Mouse (Mus musculus): ENCODE results near the gene Rbbp8nl.
A peak's percentile ranks its signal among the peaks of the same experiment; 100 is the strongest.

Rbbp8nl gene

DNA sequence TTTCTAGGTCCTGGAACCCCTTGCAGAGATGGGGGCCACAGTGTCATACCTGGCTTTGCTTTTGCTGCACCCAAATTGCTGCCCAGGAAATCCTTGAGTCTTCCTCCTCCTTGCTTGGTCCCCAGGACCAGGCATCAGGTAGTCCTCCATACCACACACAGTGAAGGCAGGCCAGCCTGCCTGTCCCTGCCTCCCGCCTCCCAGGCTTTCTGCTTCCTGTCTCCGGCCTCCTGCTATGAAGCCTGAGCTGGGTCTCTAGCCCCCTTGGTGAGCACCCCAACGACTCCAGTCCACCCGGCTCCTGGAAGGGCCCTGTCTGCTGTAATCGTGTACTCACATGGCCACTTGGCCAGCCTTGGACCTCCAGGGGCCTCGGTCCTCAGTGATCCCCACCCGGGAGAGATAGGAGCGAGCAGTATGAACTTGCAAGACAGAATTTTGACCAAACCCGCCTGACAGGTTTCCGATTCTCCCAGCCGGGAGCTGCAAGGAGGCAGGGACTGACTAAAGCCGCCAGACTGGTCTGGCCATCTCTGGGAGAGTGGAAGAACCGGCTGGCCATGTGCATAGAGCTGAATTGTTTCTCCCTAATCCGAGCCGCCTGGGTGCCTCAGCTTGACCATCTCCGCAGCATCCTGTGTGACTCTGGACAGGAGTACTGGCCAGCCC is at the start of gene Rbbp8nl:
Rbbp8nl (minus strand) TSS at position 440 of the 669 bp plus-strand sequence.
- no peak for DNase-seq

DNA sequence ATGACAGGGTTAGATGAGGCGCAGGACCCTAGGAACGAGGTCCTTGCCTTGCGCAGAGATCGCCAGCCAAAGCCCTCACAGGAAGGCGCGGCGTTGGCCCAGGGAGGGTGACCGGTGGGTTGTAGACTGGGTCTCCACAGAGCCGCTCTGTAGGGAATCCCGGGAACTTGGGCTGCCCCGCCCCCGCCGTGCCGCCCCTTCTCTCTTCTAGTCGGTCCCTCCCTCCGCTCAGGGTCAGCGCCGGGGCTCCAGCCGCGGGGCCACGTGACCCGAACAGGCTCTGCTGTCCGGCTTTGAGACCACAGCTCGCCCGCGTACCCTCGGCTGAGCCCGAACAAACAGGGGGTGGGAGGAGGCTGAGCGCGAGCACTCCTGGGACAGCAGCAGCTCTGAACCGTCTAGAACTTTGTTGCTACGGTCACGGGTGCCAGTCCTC is 44.9 kb upstream of the Rbbp8nl start, which contains the start of gene Gata5:
Gata5 (minus strand) TSS at position 149 of the 436 bp plus-strand sequence.
- DNase-seq, result no peak

DNA sequence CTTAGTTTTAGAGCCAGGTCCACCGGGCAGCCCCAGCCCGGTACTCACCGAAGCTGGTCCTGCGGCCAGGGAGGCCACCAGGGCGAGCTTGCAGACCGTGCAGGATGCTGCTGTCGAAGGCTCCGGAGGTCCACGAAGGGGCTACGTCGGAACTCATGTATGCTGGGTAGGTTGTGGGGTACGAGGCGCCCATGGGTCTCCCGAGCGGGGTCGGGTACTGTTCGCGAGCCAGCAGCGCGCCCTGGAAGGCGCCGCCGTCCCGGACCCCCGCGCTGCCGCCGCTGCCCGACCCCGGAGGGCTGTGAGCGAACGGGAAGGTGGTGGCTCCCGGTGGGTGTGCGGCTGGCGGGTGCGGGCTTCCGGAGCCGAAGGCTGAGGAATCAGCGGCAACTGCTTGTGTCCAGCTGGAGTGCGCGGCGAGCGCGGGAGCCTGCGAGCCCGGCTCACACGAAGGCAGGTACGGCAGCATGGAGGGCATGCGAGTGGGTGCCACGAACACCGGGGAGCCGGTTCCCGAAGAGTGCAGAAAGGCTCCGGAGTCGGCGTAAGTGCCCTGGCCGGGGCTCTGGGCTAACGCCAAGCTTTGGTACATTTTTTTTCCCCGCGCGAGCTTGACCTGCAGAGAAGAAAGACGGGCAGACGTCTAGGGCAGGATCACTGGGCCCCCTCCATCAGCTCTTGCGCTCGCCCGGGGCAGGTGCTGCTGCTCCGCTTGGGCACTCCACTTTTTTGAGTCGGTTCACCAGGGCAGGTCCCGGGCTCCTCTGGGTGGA is 44.3 kb upstream of the Rbbp8nl start:
- peak; percentile 12 for DNase-seq

DNA sequence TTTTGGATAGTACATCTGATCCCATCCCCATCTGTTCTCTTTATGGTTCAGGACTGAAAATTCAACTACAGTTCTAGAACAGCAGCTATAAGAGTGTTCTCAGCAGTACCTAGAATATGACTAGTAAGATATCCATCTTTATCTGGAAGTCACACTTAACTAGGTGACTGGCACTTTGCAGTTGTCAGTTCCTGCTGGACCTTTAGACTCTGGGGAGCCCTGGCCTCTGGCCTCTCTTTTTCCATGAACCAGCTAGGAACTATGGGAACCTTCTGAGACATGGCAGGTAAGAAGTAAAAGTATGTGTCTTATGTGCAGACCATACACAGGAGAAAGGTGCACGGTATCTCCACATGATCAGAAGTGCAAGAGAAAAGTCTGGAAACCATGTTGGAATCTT is 39.8 kb upstream of the Rbbp8nl start:
- no peak for DNase-seq

DNA sequence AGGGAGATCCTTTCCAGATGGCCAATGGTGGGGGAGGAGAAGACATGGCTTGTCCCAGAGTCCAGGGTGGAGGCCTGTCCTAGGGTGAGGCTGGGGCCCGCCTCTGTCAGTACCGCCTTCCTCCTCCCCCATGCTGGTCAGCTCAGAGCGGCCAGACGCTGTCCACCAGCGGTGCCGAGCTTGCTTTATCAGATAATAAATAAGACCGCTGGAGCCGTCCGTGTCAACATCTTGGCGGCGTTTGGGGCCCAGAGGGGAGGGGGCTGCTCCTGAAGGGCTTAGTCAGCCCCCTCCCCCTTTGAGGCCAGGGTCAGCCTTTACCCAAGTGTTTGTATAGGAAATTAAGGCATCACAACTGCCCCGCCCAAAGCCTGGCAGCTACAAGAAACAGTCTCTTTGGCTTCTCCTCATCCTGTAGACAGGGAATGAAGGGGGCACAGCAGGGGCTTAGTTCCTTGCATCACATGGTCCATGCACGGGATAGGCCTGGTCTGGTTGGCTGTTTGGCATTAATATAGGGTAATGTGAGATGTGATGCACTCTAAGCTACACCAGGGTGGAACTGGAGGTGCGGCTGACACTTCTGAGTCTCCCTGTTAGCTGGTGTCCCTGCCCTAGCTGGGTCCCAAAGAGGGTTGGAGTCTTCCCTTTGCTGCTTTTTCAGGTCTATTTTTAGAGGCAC is 33.1 kb upstream of the Rbbp8nl start:
- DNase-seq, result no peak

DNA sequence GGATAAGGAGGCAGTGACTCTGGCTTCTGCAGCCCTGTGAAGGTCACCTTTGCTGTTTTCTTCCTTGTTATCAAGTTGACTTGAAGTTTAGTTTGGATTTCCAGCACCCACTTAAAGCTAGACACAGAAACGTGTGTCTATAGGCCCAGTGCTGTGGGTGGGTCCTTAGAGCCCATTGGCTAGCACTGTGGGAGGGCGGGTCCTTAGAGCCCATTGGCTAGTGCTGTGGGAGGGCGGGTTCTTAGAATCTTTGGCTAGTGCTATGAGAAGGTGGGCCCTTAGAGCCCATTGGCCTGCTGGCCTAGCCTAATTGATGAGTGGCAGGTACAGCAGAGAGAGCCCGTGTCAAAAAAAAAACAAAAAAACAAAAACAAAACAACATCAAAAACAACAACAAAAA is 30.5 kb upstream of the Rbbp8nl start:
- no peak for DNase-seq

DNA sequence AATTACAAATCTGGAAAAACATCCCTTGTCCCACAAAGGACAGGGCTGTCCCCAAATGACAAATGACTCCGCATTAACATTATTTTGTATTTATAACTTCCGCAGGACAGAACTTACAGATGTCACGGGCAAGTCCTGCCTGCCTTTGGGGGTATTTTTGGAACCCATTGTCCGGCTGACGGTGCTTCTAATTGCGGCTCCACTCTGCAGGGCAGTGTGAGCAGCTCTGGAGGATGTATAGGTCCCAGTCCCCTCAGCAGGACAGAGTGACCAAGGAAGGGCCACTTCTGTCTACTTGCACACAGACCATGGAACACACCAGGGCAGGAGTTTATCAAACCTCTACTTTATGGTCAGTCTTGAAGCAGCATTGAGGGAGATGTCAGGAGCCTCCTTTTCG is 27.9 kb upstream of the Rbbp8nl start:
- no peak for DNase-seq

DNA sequence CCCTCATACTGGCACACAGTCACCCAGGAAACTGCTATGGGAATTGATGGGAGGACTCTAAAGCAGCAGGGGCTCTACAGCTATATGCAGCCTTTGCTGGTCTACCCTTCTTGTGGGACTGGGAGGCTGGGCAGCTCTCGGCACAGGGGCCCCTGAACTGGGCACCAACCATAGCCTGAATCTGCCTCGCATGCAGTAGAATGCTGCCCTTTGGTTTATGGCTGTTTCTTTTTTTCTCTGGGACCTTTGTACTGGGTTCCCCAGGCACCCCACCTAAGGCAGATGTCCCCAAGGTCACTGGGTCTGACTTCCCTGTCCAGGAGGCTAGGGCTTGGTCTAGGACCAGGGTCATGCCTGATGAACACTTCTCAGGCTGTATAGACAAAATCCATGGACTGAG is 24.6 kb upstream of the Rbbp8nl start:
- no peak for DNase-seq

DNA sequence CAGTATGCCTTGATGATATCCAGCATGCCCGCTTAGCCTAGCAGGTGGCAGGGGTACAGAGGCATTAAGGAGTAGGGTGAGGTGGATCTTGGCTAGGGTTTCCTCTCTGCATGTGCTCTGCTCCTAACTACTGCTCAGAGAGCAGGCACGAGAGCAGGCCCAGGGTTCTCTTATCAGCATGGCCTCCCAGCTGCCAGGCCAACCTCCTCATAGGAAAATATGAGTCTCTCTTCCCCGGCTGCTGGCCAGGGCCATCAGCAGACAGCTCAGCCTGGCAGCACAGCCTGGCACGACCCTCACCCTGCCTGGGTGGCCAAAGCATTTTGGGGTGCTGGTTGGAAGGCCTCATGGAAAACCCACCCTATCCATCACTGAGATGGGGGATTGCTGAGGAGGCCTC is 21.5 kb upstream of the Rbbp8nl start:
- no peak for DNase-seq

DNA sequence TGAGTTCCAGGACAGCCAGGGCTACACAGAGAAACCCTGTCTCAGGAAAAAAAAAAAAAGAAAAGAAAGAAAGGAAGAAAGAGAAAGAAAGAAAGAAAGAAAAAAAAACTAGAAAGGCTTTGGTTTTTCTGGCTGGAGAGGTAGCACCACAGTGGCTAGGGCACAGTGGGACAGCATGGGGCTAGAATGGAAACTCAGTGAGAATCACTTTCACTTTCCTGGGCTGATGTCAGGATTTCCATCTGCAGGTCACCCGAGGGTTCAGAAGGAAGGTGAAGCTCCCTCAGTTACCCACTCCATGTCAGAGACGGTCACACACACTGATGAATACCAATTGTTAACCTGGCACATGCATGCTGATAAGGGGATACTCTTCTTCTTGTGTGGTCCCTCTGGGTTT is 18.0 kb upstream of the Rbbp8nl start:
- DNase-seq, result no peak

DNA sequence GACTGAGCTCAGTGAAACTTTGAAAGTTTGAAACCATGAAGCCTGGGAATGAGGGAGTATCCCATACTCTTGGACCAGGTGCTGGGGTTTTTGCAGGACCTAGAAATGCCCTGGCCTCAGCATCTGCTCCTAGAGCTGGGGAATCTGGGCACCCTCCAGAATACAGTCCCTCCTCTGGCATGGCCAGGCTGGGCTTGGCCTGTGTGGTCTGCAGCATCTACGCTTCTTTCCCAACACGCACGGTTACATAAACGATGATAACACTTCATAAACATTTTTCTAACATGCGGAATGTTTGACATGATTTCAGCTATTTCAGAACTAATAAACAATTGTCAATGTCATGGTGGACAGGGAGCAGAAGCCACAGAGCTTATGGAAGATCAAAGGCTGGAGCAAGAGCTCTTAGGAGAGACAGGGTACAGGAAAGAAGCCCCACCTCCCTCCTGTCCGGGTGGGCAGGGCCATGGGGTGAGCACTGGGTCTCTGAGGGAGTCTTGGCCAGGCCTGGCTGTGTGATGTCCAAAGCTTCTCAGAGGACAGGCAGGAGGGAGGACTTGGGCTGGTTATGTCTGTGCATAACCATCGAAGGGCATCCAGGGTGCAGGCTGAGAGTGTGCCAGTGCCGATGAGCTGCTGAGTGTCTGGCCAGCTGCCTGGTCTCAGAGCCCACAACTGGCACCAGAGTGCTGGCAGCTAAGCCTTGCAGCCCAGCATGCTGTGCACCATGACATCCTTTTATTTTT is 16.9 kb upstream of the Rbbp8nl start:
- DNase-seq, result peak; percentile 24

DNA sequence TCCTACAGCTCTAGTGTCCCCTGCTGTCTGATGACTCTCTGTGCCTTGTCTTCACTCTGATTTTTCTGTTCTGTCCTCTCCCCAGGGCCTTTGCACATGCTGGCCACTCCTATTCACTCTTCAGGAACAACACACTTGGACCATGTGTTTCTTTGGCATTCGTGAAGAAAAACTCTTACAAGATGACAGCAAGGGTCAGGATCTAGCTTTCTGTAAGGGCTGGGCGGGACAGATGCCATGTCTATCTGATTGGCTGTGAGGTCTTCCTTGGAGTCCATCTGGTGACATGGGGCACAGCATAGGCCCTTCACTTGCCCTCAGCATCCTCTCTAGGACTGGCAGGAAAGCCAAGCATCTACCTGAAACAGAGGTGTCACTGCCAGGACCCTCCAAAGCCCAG is 16.3 kb upstream of the Rbbp8nl start:
- DNase-seq, result no peak

DNA sequence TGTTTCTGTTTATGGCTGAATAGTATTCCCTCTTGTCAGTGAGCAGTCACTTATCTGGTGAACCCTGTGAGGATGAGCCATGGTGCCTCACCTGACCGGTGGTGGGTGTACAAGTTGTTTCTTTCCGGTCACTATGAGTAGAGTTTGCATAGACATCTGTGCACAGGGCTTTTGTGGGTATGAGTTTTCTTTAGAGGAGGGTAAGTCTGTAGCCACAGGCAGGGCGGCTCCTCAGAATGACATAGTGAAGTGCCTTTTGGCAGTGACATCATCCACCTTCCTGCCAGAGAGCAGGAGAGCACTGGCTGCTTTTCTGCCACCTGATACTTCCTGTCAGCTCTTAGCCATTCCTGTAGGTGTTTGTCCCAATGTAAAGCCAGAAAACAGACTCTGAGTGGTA is 15.8 kb upstream of the Rbbp8nl start:
- no peak for DNase-seq

DNA sequence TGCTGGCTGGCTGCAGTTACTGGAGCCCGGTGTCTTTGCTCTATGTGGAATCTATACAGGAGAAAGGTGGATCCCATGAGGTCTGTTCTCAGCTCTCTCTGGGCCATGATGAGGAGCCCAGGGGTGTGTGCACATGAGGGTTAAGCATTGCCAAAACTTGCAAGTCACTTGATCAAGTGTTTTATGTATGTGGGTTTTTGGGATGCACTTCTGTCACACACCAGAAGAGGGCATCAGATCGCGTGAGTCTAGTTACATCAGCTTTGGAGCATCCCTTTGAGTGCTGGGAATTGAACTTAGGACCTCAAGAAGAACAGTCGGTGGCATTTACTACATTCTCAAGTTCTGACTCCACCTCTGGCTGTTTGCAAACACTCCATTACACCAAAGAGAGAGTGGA is 14.9 kb upstream of the Rbbp8nl start:
- no peak for DNase-seq

DNA sequence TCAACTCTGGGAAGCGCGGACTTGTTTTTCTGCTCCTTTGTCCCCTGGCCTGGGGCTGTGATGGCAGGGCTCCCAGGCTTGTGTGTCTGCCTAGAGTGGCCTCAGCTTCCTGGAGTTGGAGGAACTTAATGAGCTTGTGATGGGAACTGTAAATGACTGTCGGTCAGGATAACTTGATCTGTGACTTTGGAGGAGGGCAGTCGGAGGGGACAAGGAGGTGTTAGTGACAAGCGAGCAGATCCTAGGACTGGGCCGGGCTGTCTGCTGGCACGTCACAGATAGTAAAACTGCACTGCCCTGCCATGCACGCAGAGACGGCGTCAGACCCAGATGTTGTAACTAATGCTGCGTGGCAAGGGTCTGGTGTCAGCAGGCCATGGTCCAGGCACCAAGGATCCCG is 13.8 kb upstream of the Rbbp8nl start:
- no peak for DNase-seq

DNA sequence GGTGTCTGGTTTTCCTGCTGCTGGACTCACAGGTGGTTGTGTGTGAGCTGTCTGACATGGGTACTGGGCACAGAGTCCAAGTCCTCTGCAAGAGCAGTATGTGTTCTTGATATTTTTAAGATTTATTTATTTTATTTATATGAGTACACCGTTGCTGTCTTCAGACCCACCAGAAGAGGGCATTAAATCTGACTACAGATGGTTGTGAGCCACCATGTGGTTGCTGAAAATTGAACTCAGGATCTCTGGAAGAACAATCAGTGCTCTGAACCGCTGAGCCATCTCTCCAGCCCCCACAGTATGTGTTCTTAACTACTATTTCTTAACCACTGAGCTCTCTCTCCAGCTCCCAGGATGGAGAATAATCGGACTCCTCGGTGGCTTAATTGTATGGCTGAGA is 12.5 kb upstream of the Rbbp8nl start:
- DNase-seq, result no peak

DNA sequence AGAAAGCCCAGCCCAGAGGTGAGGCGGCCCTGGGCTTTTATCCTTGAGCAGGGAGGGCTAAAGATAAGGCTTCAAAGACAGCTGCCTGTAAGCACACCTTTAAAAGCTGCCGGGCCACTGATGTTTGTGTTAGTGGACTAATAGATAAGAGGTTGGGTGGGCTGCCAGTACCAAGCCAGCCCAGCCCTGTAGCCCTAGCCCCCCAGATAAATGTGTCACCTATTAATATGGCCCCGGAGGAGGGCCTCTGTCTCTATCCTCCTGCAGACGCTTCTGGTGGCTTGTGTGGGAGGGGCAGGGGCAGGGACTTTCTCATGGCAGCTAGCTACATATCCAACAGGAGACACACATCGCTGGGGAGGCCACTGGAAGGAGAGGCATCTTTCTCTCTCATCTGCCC is 11.1 kb upstream of the Rbbp8nl start:
- no peak for DNase-seq

DNA sequence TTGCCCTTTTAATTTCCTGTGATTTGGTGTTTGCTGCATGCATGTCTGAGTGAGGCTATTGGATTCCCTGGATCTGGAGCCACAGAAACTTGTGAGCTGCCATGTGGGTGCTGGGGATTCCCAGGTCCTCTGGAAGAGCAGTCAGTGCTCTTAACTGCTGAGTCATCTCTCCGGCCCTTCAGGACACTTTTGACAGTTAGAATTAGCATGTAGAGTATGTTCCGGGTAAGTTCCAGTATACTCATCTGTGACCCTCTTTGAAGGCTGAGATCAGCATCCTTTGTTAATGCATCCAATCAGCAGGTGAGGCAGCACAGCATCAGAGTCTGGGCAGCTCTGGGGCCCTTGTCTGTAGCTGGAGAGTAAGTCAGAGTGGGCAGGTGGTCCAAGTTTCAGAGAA is 10.6 kb upstream of the Rbbp8nl start:
- DNase-seq, result no peak

DNA sequence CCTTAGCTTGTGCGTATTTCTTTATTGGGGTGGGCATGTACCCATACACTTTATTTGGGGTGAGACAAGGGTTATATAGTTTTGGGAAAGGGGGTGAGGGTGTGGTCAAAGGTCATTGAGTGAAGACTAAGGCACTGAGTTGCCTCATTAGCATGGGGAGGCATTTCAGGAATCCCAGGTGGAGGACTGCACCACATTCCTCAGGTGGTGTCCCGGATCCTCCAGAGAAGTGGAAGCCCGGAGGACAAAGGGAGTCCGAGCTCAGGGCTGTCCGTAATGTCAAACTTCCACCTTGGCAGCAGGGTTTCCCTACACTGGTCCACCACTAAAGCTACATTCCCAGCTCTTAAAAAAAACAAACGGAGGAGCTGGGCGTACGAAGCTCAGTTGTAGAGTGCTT is 3.2 kb upstream of the Rbbp8nl start:
- DNase-seq, result no peak

DNA sequence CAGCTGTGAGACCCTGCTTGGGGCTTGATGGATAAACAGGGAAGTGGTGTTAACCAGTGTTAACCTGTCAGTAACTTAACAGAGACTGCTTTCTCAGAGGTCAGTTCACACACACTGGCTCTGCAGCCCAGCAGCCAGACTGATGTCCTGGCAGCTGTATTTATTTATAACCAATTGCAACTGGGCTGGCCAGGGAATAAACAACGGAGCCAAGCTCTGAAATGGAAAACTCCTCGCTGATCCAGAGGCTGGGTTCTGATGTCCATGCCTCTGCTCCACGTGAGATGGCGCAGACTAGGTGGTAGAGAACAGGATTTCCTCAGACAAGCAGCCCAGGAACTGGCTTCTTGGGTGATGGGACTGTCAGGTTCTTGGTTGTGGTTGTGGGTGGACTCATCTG is 2.3 kb upstream of the Rbbp8nl start:
- no peak for DNase-seq

DNA sequence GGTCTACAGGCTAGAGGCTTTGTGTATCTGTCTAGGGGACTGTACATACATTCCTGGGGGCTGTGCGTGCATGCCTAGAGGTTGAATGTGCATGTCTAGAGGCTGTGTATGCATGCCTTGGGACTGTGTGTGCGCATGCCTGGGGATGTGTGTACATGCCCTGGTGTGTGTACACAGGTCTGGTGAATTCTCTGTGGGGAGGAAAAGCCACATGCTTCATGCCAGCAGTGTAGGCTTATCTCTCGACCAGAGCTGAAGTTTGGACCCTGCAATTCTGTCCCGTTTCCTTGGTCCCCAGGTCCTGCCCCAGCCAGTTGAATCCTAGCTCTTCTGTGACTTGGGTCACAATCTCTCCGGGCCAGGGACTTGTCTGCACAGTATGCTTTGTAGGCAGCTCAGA is 1.9 kb upstream of the Rbbp8nl start:
- no peak for DNase-seq

DNA sequence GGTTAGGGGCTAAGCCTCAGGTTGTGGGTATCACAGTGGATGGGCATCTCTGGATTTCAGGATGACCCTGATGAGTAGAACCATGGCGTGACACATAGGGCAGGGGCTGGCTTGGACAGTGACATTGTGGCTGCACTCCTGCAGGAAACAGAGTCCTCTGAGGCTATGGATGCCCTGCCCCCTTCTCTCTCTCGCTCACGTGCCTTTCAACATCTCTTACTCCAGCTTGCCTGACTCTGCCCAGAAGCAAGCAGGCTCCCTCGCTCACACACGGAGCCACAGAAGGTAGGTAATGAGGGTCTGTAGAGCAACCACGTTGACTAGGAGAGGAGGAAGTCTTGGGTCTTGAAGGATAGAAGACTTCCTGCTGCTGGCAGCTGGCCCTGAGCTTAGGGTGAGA is 824 bp upstream of the Rbbp8nl start:
- no peak for DNase-seq

DNA sequence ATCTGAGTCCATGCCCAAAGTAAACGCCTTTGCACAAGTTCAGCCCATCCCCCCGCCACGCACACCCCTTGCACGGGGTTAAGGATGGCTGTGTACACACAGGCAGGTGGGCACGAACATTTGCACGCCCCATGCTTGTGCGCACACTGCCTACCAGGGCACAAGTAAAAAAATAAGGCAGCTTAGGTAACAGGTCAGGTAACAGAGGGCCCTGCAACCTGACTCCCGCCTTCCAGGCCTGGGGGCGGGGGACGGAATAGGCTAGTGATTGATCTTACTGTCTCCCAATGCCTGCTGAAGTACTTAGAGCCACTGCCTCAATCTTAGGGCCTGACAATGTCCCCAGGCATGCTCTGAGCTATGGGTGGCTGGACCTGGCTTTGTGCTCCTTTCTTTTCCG is 713 bp downstream of the Rbbp8nl start:
- DNase-seq, result no peak

Measured in right cerebral cortex, postnatal 4 days (tissue).